8 mouse cellular contexts compared by ENCODE assay signal in genomic region chr1:164250391-164251150, GRCm38 (mm10). TPM values are rescaled to one million over a fixed set of nuclear protein-coding genes. Genes with fewer than 3 reads are reported as not detected.
DNase-seq lines count a peak whose midpoint lies in the region; ATAC-seq and TF ChIP-seq lines count a peak whose summit lies in the region.

No protein-coding gene starts in this region.

- H3K36me3 ChIP-seq in hindbrain, embryonic 13.5 days, result no peaks in the 10 kb centered on the region
- H3K36me3 ChIP-seq in macrophage (ENCODE audit: inconsistent target), result no peaks in the 10 kb centered on the region
- H3K36me3 ChIP-seq in thymus, adult 2 months (ENCODE audit: control insufficient read depth, insufficient read depth, low read length), result no peaks in the 10 kb centered on the region

- peak overlapping the region; percentile 76 for H3K4me2 ChIP-seq in hindbrain, embryonic 13.5 days

- no peak for TF ChIP-seq POLR2A in brain, embryonic 14.5 days (IDR thresholded peaks at IDR 0.05; ENCODE audit: borderline replicate concordance, extremely low read depth, insufficient read depth, insufficient read length, poor library complexity, severe bottlenecking)
- no peak for TF ChIP-seq POLR2A in thymus, adult 2 months (IDR thresholded peaks at IDR 0.05; ENCODE audit: control insufficient read depth, extremely low read depth, insufficient read depth, low read length, poor library complexity)

- peak overlapping the region; percentile 78; the same call in 1 of the 2 replicates for H3K9ac ChIP-seq in hindbrain, embryonic 13.5 days

- no peak for ATAC-seq in hindbrain, embryonic 13.5 days (ENCODE audit: low FRiP score)

- WGBS in hindbrain, embryonic 13.5 days, result 68% methylated on average over 8 of the region's 8 CpGs
- WGBS in macrophage (ENCODE audit: missing documents), result 64% methylated on average over 8 of the region's 8 CpGs
- 61% methylated on average over 8 of the region's 8 CpGs for WGBS in thymus, adult 2 months

- peaks cover 12% of the 10 kb centered on the region; the same call in 1 of the 2 replicates for H3K27me3 ChIP-seq in hindbrain, embryonic 13.5 days
- no peaks in the 10 kb centered on the region; the same call in 1 of the 2 replicates for H3K27me3 ChIP-seq in thymus, adult 2 months (ENCODE audit: control insufficient read depth, insufficient read depth, low read length)

- no peak for DNase-seq in layer of hippocampus, adult 2 months (ENCODE audit: low spot score in 2 of 2)
- DNase-seq in layer of hippocampus, adult 9-11 months, result no peak
- DNase-seq in brain, embryonic 14.5 days (ENCODE audit: low read depth), result peak; percentile 25
- DNase-seq in thymus, adult 2 months, result no peak
- no peak for DNase-seq in layer of hippocampus, adult 18-20 months (ENCODE audit: low spot score in 2 of 2)
- DNase-seq in frontal cortex, postnatal 10 days (ENCODE audit: low spot score in 2 of 2), result no peak

- no peak for TF ChIP-seq CTCF in layer of hippocampus, adult 2 months (conservative IDR thresholded peaks at IDR 0.05)
- no peak for TF ChIP-seq CTCF in brain, embryonic 14.5 days (IDR thresholded peaks at IDR 0.05; ENCODE audit: borderline replicate concordance, extremely low read depth, insufficient read depth, insufficient read length)
- no peak for TF ChIP-seq CTCF in thymus, adult 2 months (IDR thresholded peaks at IDR 0.05; ENCODE audit: borderline replicate concordance, control insufficient read depth, extremely low read depth, insufficient read depth, low read length, poor library complexity)

- no peaks in the 10 kb centered on the region for H3K9me3 ChIP-seq in hindbrain, embryonic 13.5 days

- peaks cover 26% of the 10 kb centered on the region for H3K4me1 ChIP-seq in hindbrain, embryonic 13.5 days (replicated peaks)
- peaks cover 12% of the 10 kb centered on the region for H3K4me1 ChIP-seq in thymus, adult 2 months (replicated peaks; ENCODE audit: control insufficient read depth, insufficient read depth, low read length)

- peak overlapping the region; percentile 69 for H3K4me3 ChIP-seq in layer of hippocampus, adult 2 months
- H3K4me3 ChIP-seq in hindbrain, embryonic 13.5 days, result peak overlapping the region; percentile 74
- peak overlapping the region; percentile 84; the same call in 1 of the 2 replicates for H3K4me3 ChIP-seq in macrophage (ENCODE audit: inconsistent target)
- no peak overlapping the region for H3K4me3 ChIP-seq in thymus, adult 2 months (ENCODE audit: control insufficient read depth, insufficient read depth, low read length)

- H3K79me2 ChIP-seq in macrophage (ENCODE audit: inconsistent target), result peaks cover 54% of the 10 kb centered on the region

- peak overlapping the region; percentile 0; the same call in 1 of the 2 replicates for H3K27ac ChIP-seq in layer of hippocampus, adult 2 months
- no peak overlapping the region for H3K27ac ChIP-seq in hindbrain, embryonic 13.5 days
- H3K27ac ChIP-seq in macrophage, result no peak overlapping the region
- no peak overlapping the region for H3K27ac ChIP-seq in thymus, adult 2 months (ENCODE audit: control insufficient read depth, insufficient read depth, low read length)

RNA-seq across cellular contexts. Expression of gene Slc19a2, which starts 1.7 kb away (rescaled TPM):
- 10 to 100 TPM; 10.1 to 15.3 TPM for total RNA-seq in layer of hippocampus, adult 2 months (2021)
- 8.3 and 8.5 TPM in 2 replicates for polyA plus RNA-seq in brain, embryonic 14.5 days (2012; rRNA removed)
- polyA plus RNA-seq in hindbrain, embryonic 13.5 days (2015; fragmentation: Nextera tagmentation; extraction: Ambion mirVana), result 5.8 and 7.1 TPM in 2 replicates
- 1 to 10 TPM in 20 of 26 experiments, under 1 TPM in 6; 0.38 to 9.7 (median 2.9) TPM for total RNA-seq in macrophage (2018; cell fraction: chromatin; rRNA removed)
- total RNA-seq in macrophage (2018; cell fraction: cytosol; rRNA removed), result 1 to 10 TPM; 1.9 to 7.0 (median 4.6) TPM
- total RNA-seq in macrophage (2018; cell fraction: nucleus; rRNA removed), result 10 to 100 TPM in 2 of 26 experiments, 1 to 10 TPM in 23, under 1 TPM in 1; 0.86 to 13.4 (median 4.4) TPM
- 2.0 to 7.7 TPM (median 5.0 TPM) in 3 replicates for polyA plus RNA-seq in macrophage (2018)
- polyA plus RNA-seq in thymus, adult 2 months (2012; rRNA removed), result 8.2 and 10.8 TPM in 2 replicates
- 10 to 100 TPM; 12.6 to 14.8 TPM for total RNA-seq in layer of hippocampus, adult 18-20 months (2021)

RNA-seq across cellular contexts. Expression of gene Ccdc181, which starts 24.8 kb away (rescaled TPM):
- total RNA-seq in layer of hippocampus, adult 2 months (2021), result 10 to 100 TPM; 21.7 to 24.8 TPM
- 8.9 and 13.0 TPM in 2 replicates for polyA plus RNA-seq in brain, embryonic 14.5 days (2012; rRNA removed)
- 22.7 TPM in 2 replicates for polyA plus RNA-seq in hindbrain, embryonic 13.5 days (2015; fragmentation: Nextera tagmentation; extraction: Ambion mirVana)
- total RNA-seq in macrophage (2018; cell fraction: chromatin; rRNA removed), result 10 to 100 TPM in 1 of 26 experiments, 1 to 10 TPM in 23, under 1 TPM in 2; 0.78 to 10.8 (median 4.4) TPM
- 1 to 10 TPM; 3.4 to 9.4 (median 7.1) TPM for total RNA-seq in macrophage (2018; cell fraction: cytosol; rRNA removed)
- 10 to 100 TPM in 1 of 26 experiments, 1 to 10 TPM in 25; 1.0 to 10.7 (median 4.3) TPM for total RNA-seq in macrophage (2018; cell fraction: nucleus; rRNA removed)
- 5.3 to 15.9 TPM (median 5.9 TPM) in 3 replicates for polyA plus RNA-seq in macrophage (2018)
- 1.7 and 2.7 TPM in 2 replicates for polyA plus RNA-seq in thymus, adult 2 months (2012; rRNA removed)
- 10 to 100 TPM; 22.5 to 22.7 TPM for total RNA-seq in layer of hippocampus, adult 18-20 months (2021)

RNA-seq across cellular contexts. Expression of gene Nme7, which starts 53.4 kb away (rescaled TPM):
- total RNA-seq in layer of hippocampus, adult 2 months (2021), result 10 to 100 TPM; 24.0 to 31.5 TPM
- 18.4 and 19.2 TPM in 2 replicates for polyA plus RNA-seq in brain, embryonic 14.5 days (2012; rRNA removed)
- 30.1 and 30.3 TPM in 2 replicates for polyA plus RNA-seq in hindbrain, embryonic 13.5 days (2015; fragmentation: Nextera tagmentation; extraction: Ambion mirVana)
- 10 to 100 TPM in 22 of 26 experiments, 1 to 10 TPM in 4; 3.9 to 55.7 (median 34.3) TPM for total RNA-seq in macrophage (2018; cell fraction: chromatin; rRNA removed)
- 10 to 100 TPM in 22 of 26 experiments, 1 to 10 TPM in 4; 6.4 to 16.1 (median 11.9) TPM for total RNA-seq in macrophage (2018; cell fraction: cytosol; rRNA removed)
- total RNA-seq in macrophage (2018; cell fraction: nucleus; rRNA removed), result 10 to 100 TPM in 19 of 26 experiments, 1 to 10 TPM in 7; 5.2 to 32.1 (median 15.4) TPM
- polyA plus RNA-seq in macrophage (2018), result 10.9 to 12.9 TPM (median 11.3 TPM) in 3 replicates
- polyA plus RNA-seq in thymus, adult 2 months (2012; rRNA removed), result 10.1 and 10.7 TPM in 2 replicates
- total RNA-seq in layer of hippocampus, adult 18-20 months (2021), result 10 to 100 TPM; 23.3 to 23.6 TPM

RNA-seq across cellular contexts. Expression of gene Blzf1, which starts 56.7 kb away (rescaled TPM):
- 10 to 100 TPM; 23.2 to 26.8 TPM for total RNA-seq in layer of hippocampus, adult 2 months (2021)
- polyA plus RNA-seq in brain, embryonic 14.5 days (2012; rRNA removed), result 10.7 and 12.3 TPM in 2 replicates
- polyA plus RNA-seq in hindbrain, embryonic 13.5 days (2015; fragmentation: Nextera tagmentation; extraction: Ambion mirVana), result 32.1 and 33.0 TPM in 2 replicates
- total RNA-seq in macrophage (2018; cell fraction: chromatin; rRNA removed), result 10 to 100 TPM in 25 of 26 experiments, 1 to 10 TPM in 1; 9.6 to 40.3 (median 26.4) TPM
- 10 to 100 TPM; 10.2 to 24.3 (median 15.6) TPM for total RNA-seq in macrophage (2018; cell fraction: cytosol; rRNA removed)
- total RNA-seq in macrophage (2018; cell fraction: nucleus; rRNA removed), result 10 to 100 TPM in 24 of 26 experiments, 1 to 10 TPM in 2; 8.2 to 29.7 (median 18.3) TPM
- polyA plus RNA-seq in macrophage (2018), result 10.0 to 21.5 TPM (median 13.1 TPM) in 3 replicates
- polyA plus RNA-seq in thymus, adult 2 months (2012; rRNA removed), result 3.4 and 3.6 TPM in 2 replicates
- 10 to 100 TPM; 22.1 to 22.6 TPM for total RNA-seq in layer of hippocampus, adult 18-20 months (2021)
